Mouse (Mus musculus) lung, embryonic 16.5 days (tissue): Measurements from ENCODE around the gene Acsf2. TPM values are rescaled to one million over a fixed set of nuclear protein-coding genes. Genes with fewer than 3 reads are reported as not detected.
A peak's percentile ranks its signal among the peaks of the same experiment; 100 is the strongest.

ENCODE experiments used
- ATAC-seq: fragments of 200-750 bp; cut with Nextera tagmentation; 2 replicates; pipeline ENCODE4 v1.8.0; 2017; ENCODE audit warnings: low read depth, mild to moderate bottlenecking, moderate library complexity
- H3K27ac ChIP-seq: fragments of 300-500 bp; sonication (generic); 2 replicates; pipeline ENCODE4 v1.5.1; 2014; ENCODE audit warnings: mild to moderate bottlenecking, control low read depth, low read length
- H3K27me3 ChIP-seq: fragments of 300-500 bp; sonication (generic); 2 replicates; pipeline ENCODE4 v1.6.1; 2014; ENCODE audit warnings: low read depth, low read length, mixed read lengths; ENCODE audit not compliant: control insufficient read depth, insufficient read depth
- H3K36me3 ChIP-seq: fragments of 300-500 bp; sonication (generic); 2 replicates; pipeline ENCODE4 v1.6.1; 2014; ENCODE audit warnings: low read length; ENCODE audit not compliant: control insufficient read depth, insufficient read depth
- H3K4me1 ChIP-seq: fragments of 300-500 bp; sonication (generic); replicated peaks from 2 replicates; pipeline ENCODE4 v1.6.1; 2014; ENCODE audit warnings: low read length, mixed read lengths; ENCODE audit not compliant: control insufficient read depth, insufficient read depth
- H3K4me2 ChIP-seq: fragments of 300-500 bp; sonication (generic); 2 replicates; pipeline ENCODE4 v1.6.1; 2014; ENCODE audit warnings: low read depth, low read length, control low read depth
- H3K4me3 ChIP-seq: fragments of 300-500 bp; sonication (generic); 2 replicates; pipeline ENCODE4 v1.5.1; 2014; ENCODE audit warnings: mild to moderate bottlenecking, low read length, control low read depth
- H3K9ac ChIP-seq: fragments of 300-500 bp; sonication (generic); 2 replicates; pipeline ENCODE4 v1.6.1; 2014; ENCODE audit warnings: low read length, control low read depth
- H3K9me3 ChIP-seq: fragments of 300-500 bp; sonication (generic); 2 replicates; pipeline ENCODE4 v1.6.1; 2016; ENCODE audit warnings: low read length; ENCODE audit not compliant: control insufficient read depth
- WGBS: fragments of 180-500 bp; shearing (Covaris S2); extraction: QIAGEN DNeasy Blood & Tissue Kit; methylation state at CpG from one replicate; pipeline ENCODE4 v1.1.7; 2014; 5-methylcytosine and 5-hydroxymethylcytosine counted together
- polyA plus RNA-seq: library from polyadenylated mRNA; unstranded; fragments of >200 nt; fragmentation: Nextera tagmentation; extraction: Ambion mirVana; gene quantifications from 2 replicates; pipeline ENCODE4 v1.2.1, GENCODE M21; 2015

The Acsf2 gene
- polyA plus RNA-seq, 1 experiment from 2014 or later = 6.6 TPM

DNA sequence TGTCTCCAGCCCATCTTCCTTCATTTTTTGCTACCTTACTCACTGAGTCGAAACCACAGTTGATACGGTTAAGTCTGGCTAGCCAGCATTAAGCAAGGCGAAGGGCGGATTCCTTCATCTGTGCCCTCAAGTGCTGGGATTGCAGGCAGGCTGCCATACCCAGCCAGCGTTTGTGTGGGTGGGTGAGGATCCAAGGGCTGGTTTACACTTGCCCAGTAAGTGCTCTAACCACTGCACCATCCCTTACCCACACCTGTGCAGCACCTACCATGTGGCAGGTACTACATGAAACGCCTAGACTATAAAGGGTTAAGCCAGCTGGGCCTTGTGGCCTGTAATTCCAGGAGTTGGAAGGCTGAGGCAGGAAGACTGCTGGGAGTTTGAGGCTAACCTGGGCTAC, 54.4 kb downstream of the Acsf2 start:
- Histone ChIP-seq H3K9me3 (no peaks in the 10 kb centered on the region; the same call in 1 of the 2 replicates), H3K36me3 (no peaks in the 10 kb centered on the region), H3K4me2 (no peak overlapping the region), H3K27ac (no peak overlapping the region), H3K4me1 (peaks cover 18% of the 10 kb centered on the region), H3K27me3 (no peaks in the 10 kb centered on the region), H3K4me3 (no peak overlapping the region), H3K9ac (no peak overlapping the region)
- no peak for ATAC-seq
- 93% methylated on average over 6 of the region's 6 CpGs for WGBS

DNA sequence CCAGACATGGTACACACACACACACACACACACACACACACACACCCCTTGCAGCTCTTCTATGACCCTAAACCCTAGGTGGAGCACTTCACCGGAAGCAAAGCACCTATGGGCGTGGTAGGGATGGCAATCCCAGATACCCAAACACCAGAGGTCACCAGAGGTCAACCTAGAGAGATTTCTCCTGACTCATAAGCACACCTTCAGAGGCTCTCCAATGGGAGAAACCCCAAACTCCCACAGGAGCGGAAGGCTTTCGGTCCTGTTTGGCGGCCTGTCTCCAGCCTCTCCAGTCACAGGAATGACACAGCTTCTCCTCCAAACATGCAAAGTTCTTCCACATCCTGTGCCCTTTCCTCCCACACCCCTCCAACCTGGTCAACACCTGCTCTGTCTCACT, 55.3 kb downstream of the Acsf2 start:
- Histone ChIP-seq H3K4me1 (peaks cover 18% of the 10 kb centered on the region), H3K9me3 (no peaks in the 10 kb centered on the region), H3K27ac (no peak overlapping the region), H3K27me3 (no peaks in the 10 kb centered on the region), H3K4me2 (no peak overlapping the region), H3K4me3 (no peak overlapping the region), H3K36me3 (no peaks in the 10 kb centered on the region), H3K9ac (no peak overlapping the region)
- ATAC-seq = no peak
- 83% methylated on average over 5 of the region's 5 CpGs for WGBS

DNA sequence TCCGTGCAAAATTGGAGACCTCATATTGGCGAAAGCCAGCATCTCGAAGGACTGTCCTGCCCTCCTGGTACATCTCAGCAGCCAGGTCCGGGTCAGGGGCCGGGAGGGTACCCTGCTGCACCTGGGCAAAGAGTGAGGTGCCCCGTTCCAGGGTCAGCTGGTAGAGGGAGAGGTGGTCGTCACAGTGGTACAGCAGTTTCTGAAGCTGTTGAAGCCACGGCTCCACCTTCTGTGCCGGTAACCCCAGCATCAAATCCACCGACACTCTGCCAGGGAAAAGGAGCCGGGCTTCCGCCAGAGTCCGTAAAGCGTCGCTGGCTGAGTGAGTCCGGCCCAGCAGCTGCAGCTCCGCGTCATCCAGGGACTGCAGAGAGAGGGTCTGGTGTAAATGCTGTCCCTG, 57.2 kb downstream of the Acsf2 start:
- no peaks in the 10 kb centered on the region for H3K27me3 ChIP-seq
- no peak overlapping the region for H3K4me3 ChIP-seq
- no peaks in the 10 kb centered on the region for H3K36me3 ChIP-seq
- H3K9me3 ChIP-seq = no peaks in the 10 kb centered on the region
- WGBS = 49% methylated on average over 18 of the region's 18 CpGs
- peak overlapping the region; percentile 35; the same call in 1 of the 2 replicates for H3K4me2 ChIP-seq
- no peak overlapping the region for H3K27ac ChIP-seq
- no peak overlapping the region for H3K9ac ChIP-seq
- no peak for ATAC-seq
- peaks cover 11% of the 10 kb centered on the region for H3K4me1 ChIP-seq

DNA sequence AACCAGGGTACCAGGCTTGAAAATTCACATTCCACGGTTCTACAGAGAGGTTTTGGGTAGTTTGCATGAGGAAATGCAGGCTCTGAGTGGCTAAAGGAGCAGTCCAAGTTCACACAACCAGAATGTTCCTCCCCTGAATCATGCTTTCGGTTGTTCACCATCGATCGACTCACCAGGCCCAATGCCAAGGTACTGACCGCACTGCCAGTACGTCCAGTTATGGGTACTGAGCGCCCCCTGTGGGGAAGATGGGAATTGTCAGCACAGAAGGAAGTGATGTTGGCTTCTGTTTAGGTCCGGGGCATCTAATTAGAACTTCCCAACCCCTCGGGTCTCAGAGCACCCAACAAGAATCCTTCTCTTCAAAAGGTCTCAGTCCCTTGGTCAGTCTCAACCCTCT, 57.7 kb downstream of the Acsf2 start:
- Histone ChIP-seq H3K9me3 (no peaks in the 10 kb centered on the region), H3K36me3 (no peaks in the 10 kb centered on the region), H3K9ac (peak overlapping the region; percentile 8; the same call in 1 of the 2 replicates), H3K27ac (no peak overlapping the region), H3K27me3 (no peaks in the 10 kb centered on the region), H3K4me2 (peak overlapping the region; percentile 35; the same call in 1 of the 2 replicates), H3K4me1 (peaks cover 9% of the 10 kb centered on the region), H3K4me3 (no peak overlapping the region)
- ATAC-seq = peak; percentile 48
- 26% methylated on average over 9 of the region's 9 CpGs for WGBS

DNA sequence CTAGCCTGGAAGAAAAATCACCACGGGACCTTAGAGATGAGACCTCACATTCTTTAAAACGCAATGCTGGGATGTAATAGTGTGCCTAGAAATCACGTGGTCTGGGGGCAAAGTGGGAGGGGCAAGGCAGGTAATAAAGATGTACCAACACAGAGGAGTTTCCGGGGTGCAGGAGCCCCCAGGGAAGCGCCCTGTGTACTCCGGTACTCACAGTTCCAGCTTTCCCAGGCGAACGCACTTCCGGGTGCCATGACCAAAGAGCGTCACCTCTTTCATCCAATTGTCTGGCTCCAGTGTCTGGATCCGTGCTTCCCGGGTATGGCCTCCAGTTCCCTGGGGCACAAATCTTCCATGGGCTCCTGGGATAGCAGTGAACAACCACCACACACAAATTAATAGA, 58.3 kb downstream of the Acsf2 start:
- no peak for ATAC-seq
- Histone ChIP-seq H3K4me1 (peaks cover 6% of the 10 kb centered on the region), H3K27ac (no peak overlapping the region), H3K9me3 (no peaks in the 10 kb centered on the region), H3K36me3 (no peaks in the 10 kb centered on the region), H3K9ac (no peak overlapping the region), H3K4me2 (no peak overlapping the region), H3K4me3 (no peak overlapping the region), H3K27me3 (no peaks in the 10 kb centered on the region)
- WGBS = 87% methylated on average over 12 of the region's 12 CpGs

DNA sequence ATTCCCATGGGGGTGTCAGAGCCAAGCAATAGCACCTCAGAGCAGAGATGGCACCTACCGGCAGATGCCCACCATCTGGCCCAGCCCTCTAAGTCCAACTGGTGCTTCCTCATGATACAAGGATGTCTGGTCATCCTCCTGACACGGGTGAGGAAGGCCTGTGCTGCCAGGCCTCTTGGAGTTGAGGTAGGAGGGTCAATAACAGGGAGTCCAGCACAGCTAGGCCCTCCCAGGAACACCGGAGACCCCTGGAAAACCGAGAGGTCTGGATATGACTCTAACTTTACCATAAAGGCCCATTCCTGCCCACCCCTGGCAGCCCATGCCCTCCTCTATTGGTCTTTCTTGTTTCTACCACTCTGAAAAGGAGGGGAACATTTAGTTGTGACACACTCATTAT, 59.3 kb downstream of the Acsf2 start:
- 87% methylated on average over 4 of the region's 4 CpGs for WGBS
- Histone ChIP-seq H3K4me2 (no peak overlapping the region), H3K36me3 (no peaks in the 10 kb centered on the region), H3K9ac (no peak overlapping the region), H3K9me3 (no peaks in the 10 kb centered on the region), H3K27me3 (no peaks in the 10 kb centered on the region), H3K4me1 (peaks cover 3% of the 10 kb centered on the region; the same call in 1 of the 2 replicates), H3K27ac (no peak overlapping the region), H3K4me3 (no peak overlapping the region)
- ATAC-seq = no peak

DNA sequence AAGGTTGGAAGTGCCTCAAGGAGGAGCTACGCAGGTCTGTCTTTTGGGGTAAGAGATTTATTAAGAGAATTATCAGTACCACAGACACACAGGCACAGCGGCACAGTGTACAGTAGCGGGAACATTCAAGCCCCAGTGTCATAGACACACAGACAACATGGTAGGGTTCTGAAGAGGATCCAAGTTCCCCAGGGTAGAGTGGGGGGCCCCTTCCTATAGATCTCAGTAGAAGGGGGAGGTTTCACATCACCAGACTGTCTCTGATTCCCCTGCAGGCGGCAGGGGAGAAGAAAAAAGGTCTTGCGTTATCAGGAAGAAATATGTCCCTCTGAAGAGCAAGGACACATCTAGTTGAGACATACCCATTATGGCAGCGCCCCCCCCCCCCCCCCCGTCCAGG, 61.9 kb downstream of the Acsf2 start:
- no peaks in the 10 kb centered on the region for H3K9me3 ChIP-seq
- H3K27me3 ChIP-seq = no peaks in the 10 kb centered on the region
- H3K9ac ChIP-seq = no peak overlapping the region
- no peak for ATAC-seq
- H3K4me1 ChIP-seq = peaks cover 3% of the 10 kb centered on the region; the same call in 1 of the 2 replicates
- no peak overlapping the region for H3K27ac ChIP-seq
- H3K36me3 ChIP-seq = no peaks in the 10 kb centered on the region
- H3K4me2 ChIP-seq = no peak overlapping the region
- H3K4me3 ChIP-seq = no peak overlapping the region
- 81% methylated on average over 7 of the region's 7 CpGs for WGBS

DNA sequence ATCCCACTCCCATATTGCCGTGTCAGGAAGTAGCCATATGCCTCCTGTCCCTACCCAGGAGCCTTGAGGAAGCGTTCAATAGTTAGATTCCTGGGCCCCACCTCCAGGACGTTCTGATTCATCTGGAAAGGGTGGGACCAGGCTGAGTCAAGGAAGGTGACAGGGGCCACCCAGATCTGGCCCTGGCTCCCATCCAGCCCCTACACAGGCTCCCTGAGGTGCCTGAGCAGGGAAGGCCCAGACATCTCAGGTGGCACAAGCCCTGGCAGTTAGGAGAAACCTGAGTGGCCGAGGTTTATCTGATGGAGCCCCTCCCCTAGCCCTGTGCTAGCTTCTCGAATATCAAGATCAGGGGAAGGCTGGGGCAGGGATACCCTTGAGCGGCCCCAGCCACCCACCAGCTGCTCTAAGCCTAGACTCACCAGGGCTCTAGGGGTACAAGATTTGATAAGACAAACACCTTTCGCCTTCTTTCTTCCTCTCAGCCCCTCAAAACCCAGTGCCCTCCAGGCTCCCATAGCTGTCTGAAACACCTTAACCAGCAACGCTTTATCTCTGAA, 62.9 kb downstream of the Acsf2 start:
- Histone ChIP-seq H3K4me1 (no peaks in the 10 kb centered on the region), H3K4me2 (no peak overlapping the region), H3K9me3 (no peaks in the 10 kb centered on the region), H3K27ac (no peak overlapping the region), H3K4me3 (no peak overlapping the region), H3K9ac (no peak overlapping the region), H3K27me3 (no peaks in the 10 kb centered on the region), H3K36me3 (no peaks in the 10 kb centered on the region)
- 53% methylated on average over 8 of the region's 8 CpGs for WGBS
- ATAC-seq = no peak

DNA sequence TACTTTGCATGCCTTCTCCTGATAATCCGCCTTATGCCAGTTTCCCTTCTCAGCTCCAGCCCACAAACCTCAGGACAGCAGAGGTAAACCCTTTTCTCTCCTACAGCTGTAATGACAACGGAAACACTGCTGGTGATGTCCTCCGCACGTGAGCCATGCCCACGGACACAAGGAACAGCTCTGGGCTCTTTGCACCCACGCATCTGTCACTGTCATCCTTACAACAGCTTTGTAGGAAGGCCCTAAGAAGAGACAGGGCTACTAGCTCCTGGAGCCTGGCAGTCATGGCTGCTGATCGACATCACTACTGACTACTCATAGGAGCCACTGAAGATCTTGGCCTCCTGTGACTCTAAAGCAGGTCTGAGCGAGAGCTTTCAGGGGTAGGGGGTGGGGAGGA, 68.5 kb downstream of the Acsf2 start:
- H3K27me3 ChIP-seq = no peaks in the 10 kb centered on the region
- H3K4me1 ChIP-seq = no peaks in the 10 kb centered on the region; the same call in 1 of the 2 replicates
- H3K27ac ChIP-seq = no peak overlapping the region
- H3K9ac ChIP-seq = no peak overlapping the region
- H3K4me2 ChIP-seq = no peak overlapping the region
- ATAC-seq = no peak
- H3K36me3 ChIP-seq = no peaks in the 10 kb centered on the region
- H3K4me3 ChIP-seq = no peak overlapping the region
- no peaks in the 10 kb centered on the region for H3K9me3 ChIP-seq
- 70% methylated on average over 8 of the region's 8 CpGs for WGBS

DNA sequence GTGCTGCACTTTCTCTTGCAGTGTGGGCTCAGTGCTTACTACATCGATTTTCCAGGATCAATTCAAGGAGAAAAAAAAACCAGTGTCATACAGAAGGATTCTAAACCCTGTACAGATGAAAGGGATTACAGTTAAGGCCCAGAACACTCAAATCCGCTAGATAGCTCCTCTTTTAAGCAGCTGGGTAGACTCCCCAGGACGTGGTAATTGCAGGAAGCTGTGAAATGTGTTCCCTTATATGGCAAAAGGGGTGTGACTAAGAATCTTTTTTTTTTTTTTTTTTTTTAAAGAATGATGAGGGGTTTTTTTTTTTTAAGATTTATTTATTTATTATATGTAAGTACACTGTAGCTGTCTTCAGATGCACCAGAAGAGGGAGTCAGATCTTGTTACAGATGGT, 72.8 kb downstream of the Acsf2 start:
- ATAC-seq = no peak
- H3K27me3 ChIP-seq = no peaks in the 10 kb centered on the region
- H3K27ac ChIP-seq = no peak overlapping the region
- no peak overlapping the region for H3K4me2 ChIP-seq
- H3K4me1 ChIP-seq = no peaks in the 10 kb centered on the region; the same call in 1 of the 2 replicates
- no peak overlapping the region for H3K4me3 ChIP-seq
- H3K9ac ChIP-seq = no peak overlapping the region
- no peaks in the 10 kb centered on the region for H3K9me3 ChIP-seq
- no peaks in the 10 kb centered on the region for H3K36me3 ChIP-seq
- 37% methylated on average over 3 of the region's 3 CpGs for WGBS
